Mouse (Mus musculus) mouse embryonic stem cell (cell line): ENCODE results near the gene Cyb5r2.

Source experiments
- in situ Hi-C, 2 experiments: fragments of 300-500 bp; cut with MboI; formaldehyde crosslinking; loops; 1 replicate in 1 of 2; 3 replicates in 1 of 2; pipeline ENCODE4 v1.14.3; 2019 to 2020; ENCODE audit warnings: low sequenced_read_pairs in 2 of 2, low pct_unique_long_range_greater_than_20kb in 1 of 2, mixed read lengths in 1 of 2; ENCODE audit not compliant: unreplicated experiment in 1 of 2

Gene Cyb5r2

GRCm38 (mm10) chr7:107757308-107758151 lies at the start of gene Cyb5r2:
Gene Cyb5r2, minus strand, starts transcription at chr7:107758032.
- in situ Hi-C loops: no loop called here

- in situ Hi-C loops: no loop called here
These were observed 44.3 kb upstream of the Cyb5r2 start for GRCm38 (mm10) chr7:107802138-107802537.

- in situ Hi-C loops: no loop called here
These were observed 43.3 kb upstream of the Cyb5r2 start, which contains the start of gene Ovch2 for GRCm38 (mm10) chr7:107801108-107801507. Gene Ovch2, minus strand, starts transcription at chr7:107801208.

GRCm38 (mm10) chr7:107796500-107796899 lies 38.7 kb upstream of the Cyb5r2 start:
- in situ Hi-C loops: no loop called here

GRCm38 (mm10) chr7:107787977-107788620 lies 30.3 kb upstream of the Cyb5r2 start:
- in situ Hi-C loops: loop anchor here in 1 of 2 experiments (5.0 kb wide), 1 partner anchor 36 kb away; no protein-coding TSS in a partner anchor

GRCm38 (mm10) chr7:107779611-107780010 lies 21.8 kb upstream of the Cyb5r2 start:
- in situ Hi-C loops: no loop called here

- in situ Hi-C loops: no loop called here
These were observed 20.4 kb upstream of the Cyb5r2 start for GRCm38 (mm10) chr7:107778216-107778615.

GRCm38 (mm10) chr7:107770812-107771211 lies 13.0 kb upstream of the Cyb5r2 start:
- in situ Hi-C loops: no loop called here

GRCm38 (mm10) chr7:107756748-107757147 lies 1.1 kb downstream of the Cyb5r2 start:
- in situ Hi-C loops: no loop called here

GRCm38 (mm10) chr7:107755905-107756304 lies 1.9 kb downstream of the Cyb5r2 start:
- in situ Hi-C loops: no loop called here

GRCm38 (mm10) chr7:107752031-107752520 lies 5.8 kb downstream of the Cyb5r2 start:
- in situ Hi-C loops: loop anchor here in 1 of 2 experiments (5.0 kb wide), 1 partner anchor 35 kb away; no protein-coding TSS in a partner anchor

- in situ Hi-C loops: loop anchor here in 1 of 2 experiments (5.0 to 25.0 kb wide), 2 partner anchors 38 to 537 kb away; partner anchors contain the start of gene Rbmxl2
These were observed 8.1 kb downstream of the Cyb5r2 start for GRCm38 (mm10) chr7:107749721-107750120.

GRCm38 (mm10) chr7:107749270-107749669 lies 8.6 kb downstream of the Cyb5r2 start:
- in situ Hi-C loops: loop anchor here in 1 of 2 experiments (25.0 kb wide), 1 partner anchor 537 kb away; the partner anchor contains the start of gene Rbmxl2

GRCm38 (mm10) chr7:107747954-107748353 lies 9.9 kb downstream of the Cyb5r2 start:
- in situ Hi-C loops: loop anchor here in 1 of 2 experiments (25.0 kb wide), 1 partner anchor 536 kb away; the partner anchor contains the start of gene Rbmxl2

- in situ Hi-C loops: loop anchor here in 1 of 2 experiments (25.0 kb wide), 1 partner anchor 535 kb away; the partner anchor contains the start of gene Rbmxl2
These were observed 10.4 kb downstream of the Cyb5r2 start for GRCm38 (mm10) chr7:107747476-107747875.

- in situ Hi-C loops: loop anchor here in 1 of 2 experiments (25.0 kb wide), 1 partner anchor 534 kb away; the partner anchor contains the start of gene Rbmxl2
These were observed 11.8 kb downstream of the Cyb5r2 start for GRCm38 (mm10) chr7:107746036-107746435.

- in situ Hi-C loops: loop anchor here in 1 of 2 experiments (25.0 kb wide), 1 partner anchor 533 kb away; the partner anchor contains the start of gene Rbmxl2
These were observed 12.7 kb downstream of the Cyb5r2 start for GRCm38 (mm10) chr7:107745111-107745510.

GRCm38 (mm10) chr7:107744454-107744853 lies 13.4 kb downstream of the Cyb5r2 start:
- in situ Hi-C loops: loop anchor here in 1 of 2 experiments (5.0 to 25.0 kb wide), 2 partner anchors 97 to 532 kb away; partner anchors contain the start of gene Rbmxl2
